Mouse (Mus musculus): ENCODE results near the gene Mylk2. TPM values are rescaled to one million over a fixed set of nuclear protein-coding genes. Genes with fewer than 3 reads are reported as not detected.

Gene Mylk2
- polyA plus RNA-seq, 1 experiment from 2014 or later, result not detected

Small RNA genes lying within 50 kb of the gene (microRNA-seq; reads per million reads assigned to microRNA genes)
- gene Mir5622, result not detected

Other genes with a start within 250 kb of the Mylk2 start
- gene H13, start 241.9 kb upstream of the Mylk2 start, polyA plus RNA-seq (2014; fragmentation: Nextera tagmentation; extraction: Ambion mirVana), result 156 and 160 TPM in 2 replicates
- gene Mcts2, start 224.3 kb upstream of the Mylk2 start, polyA plus RNA-seq (2014; fragmentation: Nextera tagmentation; extraction: Ambion mirVana), result 40.2 and 43.8 TPM in 2 replicates
- gene Id1, start 175.1 kb upstream of the Mylk2 start, polyA plus RNA-seq (2014; fragmentation: Nextera tagmentation; extraction: Ambion mirVana), result 49.9 and 50.4 TPM in 2 replicates
- 3.6 and 4.5 TPM in 2 replicates for gene Cox4i2, start 157.2 kb upstream of the Mylk2 start, polyA plus RNA-seq (2014; fragmentation: Nextera tagmentation; extraction: Ambion mirVana)
- gene Bcl2l1, start 79.6 kb upstream of the Mylk2 start, polyA plus RNA-seq (2014; fragmentation: Nextera tagmentation; extraction: Ambion mirVana), result 142 and 159 TPM in 2 replicates
- gene Tpx2, start 63.4 kb upstream of the Mylk2 start, polyA plus RNA-seq (2014; fragmentation: Nextera tagmentation; extraction: Ambion mirVana), result 7.5 and 12.6 TPM in 2 replicates
- 2.9 and 3.4 TPM in 2 replicates for gene Foxs1, start 21.9 kb downstream of the Mylk2 start, polyA plus RNA-seq (2014; fragmentation: Nextera tagmentation; extraction: Ambion mirVana)
- 9.2 and 12.6 TPM in 2 replicates for gene Dusp15, start 40.3 kb downstream of the Mylk2 start, polyA plus RNA-seq (2014; fragmentation: Nextera tagmentation; extraction: Ambion mirVana)
- gene Ttll9, start 51.1 kb downstream of the Mylk2 start, polyA plus RNA-seq (2014; fragmentation: Nextera tagmentation; extraction: Ambion mirVana), result 6.4 and 8.2 TPM in 2 replicates
- 157 TPM in 2 replicates for gene Pdrg1, start 104.1 kb downstream of the Mylk2 start, polyA plus RNA-seq (2014; fragmentation: Nextera tagmentation; extraction: Ambion mirVana)
- gene Xkr7, start 120.5 kb downstream of the Mylk2 start, polyA plus RNA-seq (2014; fragmentation: Nextera tagmentation; extraction: Ambion mirVana), result 0.81 and 1.5 TPM in 2 replicates
- 1.2 and 1.9 TPM in 2 replicates for gene Ccm2l, start 154.6 kb downstream of the Mylk2 start, polyA plus RNA-seq (2014; fragmentation: Nextera tagmentation; extraction: Ambion mirVana)
- 1.0 and 2.5 TPM in 2 replicates for gene Hck, start 197.1 kb downstream of the Mylk2 start, polyA plus RNA-seq (2014; fragmentation: Nextera tagmentation; extraction: Ambion mirVana)
- 82.2 and 88.1 TPM in 2 replicates for gene Tm9sf4, start 250.0 kb downstream of the Mylk2 start, polyA plus RNA-seq (2014; fragmentation: Nextera tagmentation; extraction: Ambion mirVana)

Measured in neural tube, embryonic 14.5 days (tissue).